Mouse (Mus musculus) cortical plate, adult 2 months (tissue): Measurements from ENCODE around the gene Ccdc33.

Experiments used
- CTCF ChIP-seq: fragments of 200-500 bp; IDR thresholded peaks from 2 replicates; pipeline ENCODE4 v1.5.1; 2011; ENCODE audit warnings: mild to moderate bottlenecking, control low read depth, low read length; ENCODE audit not compliant: insufficient read depth; ENCODE audit errors: extremely low read depth
- POLR2A ChIP-seq: fragments of 200-500 bp; IDR thresholded peaks from 2 replicates; pipeline ENCODE4 v1.6.1; 2011; ENCODE audit warnings: mild to moderate bottlenecking, low read length, control low read depth; ENCODE audit not compliant: insufficient read depth; ENCODE audit errors: extremely low read depth

DNA sequence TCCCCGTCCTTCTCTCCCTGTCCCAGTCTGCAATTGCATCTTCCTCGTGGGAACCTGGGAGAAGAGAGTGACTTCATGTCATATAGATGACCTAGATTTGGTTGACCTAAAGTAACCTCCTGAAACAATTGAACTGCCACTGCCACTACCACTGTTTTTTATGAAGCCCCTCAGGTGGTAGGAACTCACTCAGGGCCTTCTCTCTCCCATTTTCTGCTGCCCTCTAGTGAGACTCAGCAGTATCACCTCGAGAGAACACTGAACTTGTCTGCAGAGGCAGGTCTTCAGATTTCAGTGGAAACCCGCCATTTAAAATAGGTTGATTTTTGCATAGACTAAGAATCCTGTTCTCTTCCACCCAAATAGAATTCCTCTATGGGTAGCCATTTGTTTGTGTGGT, 123.3 kb downstream of the Ccdc33 start:
- peak; percentile 68 for TF ChIP-seq CTCF
- no peak for TF ChIP-seq POLR2A
